Mouse (Mus musculus) R1 (cell line): Measurements from ENCODE around the gene Shank1.

Source experiments
- DNase-seq: peaks from one replicate; pipeline ENCODE4 v3.0.0-alpha.2; 2018; ENCODE audit warnings: low read depth, low spot score

Shank1 gene

DNA sequence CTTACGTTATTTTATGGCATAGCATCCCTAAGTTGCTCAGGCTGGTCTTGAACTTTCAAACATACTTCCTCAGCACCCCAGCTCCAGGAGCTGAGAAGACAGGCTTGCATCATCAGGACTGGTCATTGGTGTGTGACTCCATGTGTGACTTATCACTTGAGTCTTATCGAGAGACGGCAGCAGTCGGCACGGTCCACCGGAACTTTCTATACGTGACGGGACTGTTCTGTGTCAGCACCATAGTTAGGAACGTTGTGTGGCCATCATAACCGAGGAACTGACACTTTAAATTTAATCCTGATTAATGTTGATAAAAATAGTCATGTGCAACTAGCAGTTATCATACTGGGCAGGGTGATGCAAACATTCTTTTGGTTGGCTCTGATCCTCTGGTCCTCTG, 31.1 kb downstream of the Shank1 start:
- no peak for DNase-seq

DNA sequence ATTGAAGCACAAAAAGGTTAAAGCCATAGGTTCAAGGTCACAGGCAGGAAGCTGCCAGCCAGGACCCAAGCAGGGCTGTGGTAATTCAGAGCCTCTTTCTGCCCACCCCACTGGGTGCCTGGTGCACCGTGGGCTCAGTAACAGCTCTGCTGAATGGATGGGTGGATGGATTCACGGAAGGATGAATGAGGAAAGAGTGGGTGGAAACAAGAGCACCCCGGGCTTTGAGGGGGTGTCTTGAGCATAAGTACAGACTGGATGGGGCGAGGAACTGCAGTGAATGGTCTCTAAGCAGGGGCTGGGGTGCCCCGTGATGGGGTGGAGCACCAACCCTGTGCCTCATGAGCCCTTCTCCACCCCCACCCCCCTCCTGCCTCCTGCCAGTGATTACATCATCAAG, 31.7 kb downstream of the Shank1 start:
- DNase-seq = no peak

DNA sequence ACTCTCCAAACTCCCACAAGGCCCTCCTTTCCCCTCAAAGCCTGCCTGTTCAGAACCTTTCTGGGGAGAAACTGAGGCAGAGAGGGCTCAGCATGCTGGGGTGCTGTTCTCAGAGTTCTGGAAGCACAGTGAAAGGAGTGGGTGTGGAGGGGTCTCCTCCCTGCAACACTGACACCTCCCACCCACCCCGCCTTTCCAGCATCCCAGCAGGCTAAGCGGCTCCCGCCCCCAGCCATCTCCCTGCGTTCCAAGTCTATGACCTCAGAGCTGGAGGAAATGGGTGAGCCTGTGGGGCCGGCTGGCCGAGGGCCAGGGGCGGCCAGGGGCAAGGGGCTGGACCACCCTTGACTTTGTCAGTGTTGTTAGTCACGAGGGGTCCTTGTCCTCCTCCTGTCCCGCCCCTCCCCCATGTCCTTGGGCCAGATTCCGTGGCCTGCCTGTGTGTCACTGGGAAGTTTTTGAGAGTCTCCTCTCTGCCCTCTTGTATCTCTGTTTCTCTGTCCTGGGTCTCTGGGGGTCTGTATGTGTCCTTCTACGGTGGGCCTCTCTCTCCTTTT, 33.5 kb downstream of the Shank1 start:
- peak; percentile 54 for DNase-seq

DNA sequence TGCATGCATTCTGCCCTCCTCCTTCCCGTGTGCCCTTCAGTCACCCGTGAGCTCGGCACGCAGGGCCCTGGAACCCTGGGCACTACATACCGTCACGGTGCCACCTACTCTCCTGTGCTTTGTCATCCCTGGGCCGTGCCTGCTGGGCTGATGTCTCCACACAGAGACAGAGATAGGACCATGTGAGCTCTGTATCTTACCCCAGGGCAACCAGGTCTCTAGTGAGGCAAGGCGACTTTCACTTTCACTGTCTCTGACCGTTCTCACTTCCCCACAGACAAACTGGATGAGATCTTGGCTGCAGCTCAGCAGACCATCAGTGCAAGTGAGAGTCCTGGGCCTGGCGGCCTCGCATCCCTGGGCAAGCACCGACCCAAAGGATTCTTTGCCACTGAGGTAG, 34.6 kb downstream of the Shank1 start:
- DNase-seq = no peak

DNA sequence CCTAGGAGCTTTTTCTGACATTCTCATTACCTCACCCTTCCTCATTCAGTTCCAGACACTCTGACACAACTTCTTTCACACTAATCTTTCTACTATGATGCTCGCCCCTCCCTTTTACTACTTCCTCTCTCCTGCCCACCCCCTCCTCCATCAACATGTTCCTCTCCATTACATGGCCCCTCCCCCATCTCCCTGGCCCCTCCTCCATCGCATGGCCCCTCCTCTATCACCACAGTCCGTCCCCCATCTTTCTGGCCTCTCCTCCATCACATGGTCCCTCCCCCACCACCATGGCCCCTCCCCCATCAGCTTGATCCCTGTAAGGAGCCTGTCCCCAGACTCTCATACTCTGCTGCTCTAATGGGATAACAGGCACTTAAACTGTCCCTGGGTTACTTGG, 39.0 kb downstream of the Shank1 start:
- DNase-seq = peak; percentile 91

DNA sequence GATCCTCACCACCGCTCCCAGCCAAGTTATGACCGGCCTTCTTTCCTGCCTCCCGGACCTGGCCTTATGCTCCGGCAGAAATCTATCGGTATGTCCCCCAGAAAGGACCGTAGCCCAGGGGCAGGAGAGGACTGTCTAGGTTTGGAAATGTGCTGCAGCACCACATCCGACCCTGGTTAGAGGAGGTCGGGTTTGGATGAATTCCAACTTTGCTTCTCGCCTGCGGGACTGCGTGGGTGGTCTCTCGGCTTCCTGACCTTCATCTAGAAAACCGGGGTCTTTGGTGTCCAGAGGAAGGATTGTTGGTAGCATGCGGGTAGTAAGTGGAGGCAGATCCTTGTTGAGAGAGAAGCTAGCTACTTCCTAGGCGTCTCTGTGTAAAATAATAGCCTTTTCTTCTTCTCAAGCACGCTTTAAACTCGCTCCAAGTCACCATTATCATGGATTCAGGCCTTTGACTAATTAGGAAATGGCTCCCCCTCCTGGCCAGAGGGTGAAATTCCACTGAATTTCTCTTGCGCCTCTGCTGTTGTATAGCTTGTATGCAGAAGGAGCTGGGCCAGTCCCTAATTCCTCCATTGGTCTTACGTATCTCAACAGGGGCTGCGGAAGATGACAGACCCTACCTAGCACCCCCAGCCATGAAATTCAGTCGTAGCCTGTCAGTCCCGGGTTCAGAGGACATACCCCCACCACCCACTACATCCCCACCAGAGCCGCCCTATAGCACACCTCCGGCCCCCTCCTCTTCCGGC, 41.1 kb downstream of the Shank1 start:
- peak; percentile 94 for DNase-seq

DNA sequence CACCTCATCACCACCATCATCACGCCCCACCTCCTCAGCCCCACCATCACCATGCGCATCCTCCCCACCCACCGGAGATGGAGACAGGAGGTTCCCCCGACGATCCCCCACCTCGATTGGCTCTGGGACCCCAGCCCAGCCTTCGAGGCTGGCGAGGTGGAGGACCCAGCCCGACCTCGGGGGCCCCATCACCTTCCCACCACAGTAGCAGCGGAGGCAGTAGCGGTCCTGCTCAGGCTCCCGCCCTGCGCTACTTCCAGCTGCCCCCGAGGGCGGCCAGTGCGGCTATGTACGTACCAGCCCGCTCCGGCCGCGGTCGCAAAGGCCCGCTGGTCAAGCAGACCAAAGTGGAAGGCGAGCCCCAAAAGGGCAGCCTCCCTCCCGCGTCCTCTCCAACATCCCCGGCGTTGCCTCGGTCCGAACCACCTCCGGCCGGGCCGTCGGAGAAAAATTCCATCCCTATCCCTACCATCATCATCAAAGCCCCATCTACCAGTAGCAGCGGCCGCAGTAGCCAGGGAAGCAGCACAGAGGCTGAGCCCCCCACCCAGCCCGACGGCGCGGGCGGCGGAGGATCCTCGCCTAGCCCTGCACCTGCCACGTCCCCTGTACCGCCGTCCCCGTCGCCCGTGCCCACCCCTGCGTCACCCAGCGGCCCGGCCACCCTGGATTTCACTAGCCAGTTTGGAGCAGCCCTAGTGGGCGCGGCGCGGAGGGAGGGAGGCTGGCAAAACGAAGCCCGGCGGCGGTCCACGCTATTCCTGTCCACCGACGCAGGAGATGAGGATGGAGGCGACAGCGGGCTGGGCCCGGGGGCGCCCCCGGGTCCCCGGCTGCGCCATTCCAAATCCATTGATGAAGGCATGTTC, 42.1 kb downstream of the Shank1 start:
- no peak for DNase-seq

DNA sequence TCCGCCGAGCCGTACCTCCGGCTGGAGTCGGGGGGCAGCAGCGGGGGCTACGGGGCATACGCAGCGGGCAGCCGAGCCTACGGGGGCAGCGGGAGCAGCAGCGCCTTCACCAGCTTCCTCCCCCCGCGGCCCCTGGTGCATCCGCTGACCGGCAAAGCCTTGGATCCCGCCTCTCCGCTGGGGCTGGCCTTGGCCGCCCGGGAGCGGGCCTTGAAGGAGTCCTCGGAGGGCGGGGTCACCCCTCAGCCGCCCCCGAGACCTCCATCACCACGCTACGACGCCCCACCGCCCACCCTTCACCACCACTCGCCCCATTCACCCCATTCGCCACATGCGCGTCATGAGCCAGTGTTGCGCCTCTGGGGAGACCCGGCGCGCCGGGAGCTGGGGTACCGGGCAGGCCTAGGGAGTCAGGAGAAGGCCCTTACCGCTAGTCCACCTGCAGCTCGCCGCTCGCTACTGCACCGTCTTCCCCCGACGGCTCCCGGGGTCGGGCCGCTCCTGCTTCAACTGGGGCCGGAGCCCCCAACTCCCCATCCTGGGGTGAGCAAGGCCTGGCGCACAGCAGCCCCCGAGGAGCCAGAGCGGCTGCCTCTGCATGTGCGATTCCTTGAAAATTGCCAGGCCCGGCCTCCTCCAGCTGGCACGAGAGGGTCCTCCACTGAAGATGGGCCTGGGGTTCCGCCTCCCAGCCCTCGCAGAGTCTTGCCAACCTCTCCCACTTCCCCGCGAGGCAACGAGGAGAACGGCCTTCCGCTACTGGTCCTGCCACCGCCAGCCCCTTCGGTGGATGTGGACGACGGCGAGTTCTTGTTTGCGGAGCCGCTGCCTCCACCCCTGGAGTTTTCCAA, 42.9 kb downstream of the Shank1 start:
- no peak for DNase-seq

DNA sequence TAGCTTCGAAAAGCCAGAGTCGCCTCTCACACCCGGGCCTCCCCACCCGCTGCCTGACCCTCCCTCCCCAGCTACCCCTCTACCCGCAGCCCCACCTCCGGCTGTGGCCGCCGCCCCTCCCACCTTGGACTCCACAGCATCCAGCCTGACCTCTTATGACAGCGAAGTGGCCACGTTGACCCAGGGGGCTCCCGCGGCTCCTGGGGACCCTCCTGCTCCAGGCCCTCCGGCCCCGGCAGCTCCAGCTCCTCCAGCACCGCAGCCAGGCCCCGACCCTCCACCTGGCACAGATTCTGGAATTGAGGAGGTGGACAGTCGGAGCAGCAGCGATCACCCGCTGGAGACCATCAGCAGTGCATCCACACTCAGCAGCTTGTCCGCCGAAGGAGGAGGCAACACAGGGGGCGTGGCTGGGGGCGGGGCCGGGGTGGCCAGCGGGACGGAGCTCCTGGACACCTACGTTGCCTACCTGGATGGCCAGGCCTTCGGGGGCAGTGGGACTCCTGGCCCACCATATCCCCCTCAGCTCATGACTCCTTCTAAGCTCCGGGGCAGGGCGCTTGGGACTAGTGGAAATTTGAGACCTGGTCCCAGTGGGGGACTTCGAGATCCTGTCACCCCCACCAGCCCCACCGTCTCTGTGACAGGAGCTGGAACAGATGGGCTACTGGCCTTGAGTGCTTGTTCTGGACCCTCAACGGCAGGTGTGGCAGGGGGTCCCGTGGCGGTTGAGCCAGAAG, 43.7 kb downstream of the Shank1 start:
- no peak for DNase-seq

DNA sequence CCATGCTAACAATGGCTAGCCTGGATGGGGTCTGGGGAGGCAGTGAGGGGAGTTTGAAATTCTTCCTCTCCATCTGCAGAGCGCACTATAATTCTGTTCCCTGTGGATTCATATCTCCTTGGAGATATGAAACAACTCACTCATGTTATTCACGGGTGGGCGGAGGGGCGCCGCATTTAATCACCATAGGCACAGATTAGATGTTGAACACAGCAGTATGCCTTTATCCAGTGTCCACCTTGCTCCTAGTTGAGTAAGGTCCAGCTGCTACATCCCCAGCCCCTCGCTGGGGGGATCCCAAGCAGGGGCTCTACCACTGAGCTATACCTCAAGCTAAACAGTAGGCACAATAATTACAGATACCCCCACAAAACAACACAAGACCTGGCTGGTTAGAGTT, 45.4 kb downstream of the Shank1 start:
- DNase-seq = no peak

DNA sequence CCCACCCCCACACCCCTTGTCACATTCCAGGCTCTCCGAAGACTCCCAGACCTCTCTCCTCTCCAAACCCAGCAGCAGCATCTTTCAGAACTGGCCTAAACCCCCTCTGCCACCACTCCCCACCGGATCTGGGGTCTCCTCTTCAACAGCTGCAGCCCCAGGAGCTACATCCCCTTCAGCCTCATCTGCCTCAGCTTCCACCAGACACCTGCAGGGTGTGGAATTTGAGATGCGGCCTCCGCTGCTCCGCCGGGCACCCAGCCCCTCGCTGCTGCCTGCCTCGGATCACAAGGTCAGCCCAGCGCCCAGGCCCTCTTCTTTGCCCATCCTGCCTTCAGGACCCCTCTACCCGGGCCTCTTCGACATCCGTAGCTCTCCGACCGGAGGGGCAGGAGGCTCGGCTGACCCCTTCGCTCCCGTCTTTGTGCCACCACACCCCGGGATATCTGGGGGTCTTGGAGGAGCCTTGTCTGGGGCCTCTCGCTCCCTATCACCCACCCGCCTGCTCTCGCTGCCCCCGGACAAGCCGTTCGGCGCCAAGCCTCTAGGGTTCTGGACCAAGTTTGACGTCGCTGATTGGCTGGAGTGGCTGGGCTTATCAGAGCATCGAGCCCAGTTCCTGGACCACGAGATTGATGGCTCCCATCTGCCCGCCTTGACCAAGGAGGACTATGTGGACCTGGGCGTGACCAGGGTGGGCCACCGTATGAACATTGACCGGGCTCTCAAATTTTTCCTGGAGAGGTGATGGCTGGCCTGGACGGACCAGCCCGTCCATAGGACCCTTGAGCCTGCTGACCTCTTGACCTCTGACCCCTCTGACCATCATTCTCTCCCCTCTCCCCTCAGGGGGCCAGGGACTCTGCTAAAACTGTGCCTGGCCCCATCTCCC, 46.8 kb downstream of the Shank1 start:
- DNase-seq = peak; percentile 80

DNA sequence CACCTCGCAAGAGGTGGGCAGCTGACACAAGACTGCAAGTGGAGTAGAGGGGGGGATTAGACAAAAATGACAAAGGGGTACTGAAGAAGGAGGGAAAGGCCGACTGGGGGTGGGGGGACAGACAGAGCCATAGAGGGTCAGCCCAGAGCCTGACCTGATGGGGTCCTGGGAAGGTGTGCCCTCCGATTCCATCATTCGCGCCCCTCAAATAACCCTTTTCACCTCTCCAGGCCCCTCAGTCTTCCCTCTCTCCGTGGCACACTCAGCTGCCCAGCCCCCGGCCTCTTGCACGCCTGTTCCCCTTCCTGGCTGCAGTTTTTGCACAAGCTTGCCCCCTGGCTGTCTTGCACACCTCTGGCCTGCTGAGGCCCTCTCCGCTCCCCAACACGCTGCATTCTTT, 47.5 kb downstream of the Shank1 start:
- no peak for DNase-seq

DNA sequence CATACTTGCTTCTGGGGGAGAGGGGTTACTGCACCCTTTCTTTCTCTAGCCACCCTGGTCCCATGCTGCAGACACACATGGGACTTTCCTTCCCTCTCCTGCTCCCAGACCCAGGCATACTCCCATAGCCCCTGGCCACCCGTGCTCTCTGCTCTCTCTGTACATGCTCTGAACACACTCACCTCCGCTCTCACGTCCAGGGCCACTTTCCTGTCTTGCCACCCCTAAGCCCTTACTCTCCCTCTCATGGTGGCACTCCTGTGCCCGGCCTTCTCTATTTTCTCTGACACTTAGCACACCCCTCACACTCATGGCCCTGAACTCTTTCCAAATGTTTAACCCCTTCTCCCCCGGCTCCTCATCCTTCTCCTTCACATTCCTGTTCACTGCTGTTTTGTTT, 48.0 kb downstream of the Shank1 start:
- DNase-seq = no peak

DNA sequence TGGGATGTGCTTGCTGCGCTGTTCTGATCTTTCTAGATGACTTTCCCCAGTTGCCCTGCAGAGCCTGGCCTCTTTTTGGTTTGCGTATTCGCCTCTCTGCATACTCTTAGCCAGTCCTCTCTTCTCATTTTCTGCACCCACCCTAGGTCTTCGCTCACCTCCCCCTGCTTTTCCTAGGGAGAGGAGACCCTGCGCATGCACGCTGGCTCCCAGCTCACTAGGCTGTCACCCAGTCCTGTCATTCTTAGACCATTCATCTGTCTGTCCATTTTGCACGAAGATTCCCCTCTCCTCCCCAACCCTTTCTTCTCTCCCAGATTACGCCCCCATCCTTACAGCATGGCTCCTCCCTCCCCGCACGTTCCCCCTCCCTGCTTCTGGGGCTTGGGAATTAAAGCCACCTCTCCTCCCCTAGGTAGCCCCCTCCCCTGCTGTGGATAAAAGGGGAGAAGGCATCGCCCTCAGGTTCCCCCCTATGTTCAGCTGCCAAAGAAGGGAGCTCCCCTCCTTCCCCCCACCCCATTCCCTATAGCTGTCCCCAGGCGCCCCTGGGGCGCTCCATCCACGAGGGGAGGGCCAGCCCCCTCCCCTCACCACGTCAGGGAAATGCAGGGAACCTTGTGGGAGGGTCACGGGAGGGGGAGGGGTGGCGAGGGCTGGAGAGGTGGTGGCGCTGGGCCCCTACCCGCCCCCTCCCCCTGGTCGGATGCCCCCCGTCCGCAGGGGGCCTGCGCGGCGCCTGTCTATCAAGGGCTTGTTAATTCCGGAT, 49.0 kb downstream of the Shank1 start:
- peak; percentile 70 for DNase-seq

DNA sequence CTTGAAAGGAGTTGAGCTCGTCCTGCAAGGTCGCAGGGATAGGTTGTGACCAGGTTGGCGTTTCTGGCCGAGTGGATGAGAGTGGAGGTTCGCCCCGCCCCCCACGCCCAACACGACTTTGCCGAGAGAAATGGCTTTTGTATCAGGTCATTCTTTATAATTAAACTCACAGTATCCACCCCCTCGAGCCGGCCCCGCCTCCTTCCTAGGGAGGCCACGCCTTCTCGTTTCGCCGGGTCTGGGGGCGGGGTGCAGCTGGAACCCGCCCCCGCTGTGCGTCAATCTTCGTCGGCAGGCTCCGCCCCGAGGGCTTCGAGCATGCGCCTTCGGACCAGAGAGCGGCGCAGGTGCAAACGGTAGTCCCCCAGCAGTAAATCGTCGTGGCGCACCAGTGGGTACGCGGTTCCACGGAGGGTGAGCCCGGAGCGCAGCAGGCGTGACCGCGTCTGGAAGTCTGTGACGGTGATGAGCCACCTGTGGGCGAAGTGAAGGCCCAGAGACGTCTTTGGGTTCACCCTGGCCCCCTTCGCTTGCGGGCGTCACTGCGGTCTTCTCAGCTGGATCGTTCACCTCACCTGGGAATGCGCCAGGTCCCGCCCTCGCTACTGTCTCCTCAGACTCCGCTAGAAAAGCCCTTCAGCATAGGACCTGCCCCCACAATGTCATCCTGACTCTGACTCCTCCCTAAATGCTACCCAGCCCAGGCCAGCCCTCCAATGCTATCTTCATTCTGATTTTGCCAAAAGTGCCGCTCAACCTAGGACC, 50.0 kb downstream of the Shank1 start:
- peak; percentile 95 for DNase-seq

DNA sequence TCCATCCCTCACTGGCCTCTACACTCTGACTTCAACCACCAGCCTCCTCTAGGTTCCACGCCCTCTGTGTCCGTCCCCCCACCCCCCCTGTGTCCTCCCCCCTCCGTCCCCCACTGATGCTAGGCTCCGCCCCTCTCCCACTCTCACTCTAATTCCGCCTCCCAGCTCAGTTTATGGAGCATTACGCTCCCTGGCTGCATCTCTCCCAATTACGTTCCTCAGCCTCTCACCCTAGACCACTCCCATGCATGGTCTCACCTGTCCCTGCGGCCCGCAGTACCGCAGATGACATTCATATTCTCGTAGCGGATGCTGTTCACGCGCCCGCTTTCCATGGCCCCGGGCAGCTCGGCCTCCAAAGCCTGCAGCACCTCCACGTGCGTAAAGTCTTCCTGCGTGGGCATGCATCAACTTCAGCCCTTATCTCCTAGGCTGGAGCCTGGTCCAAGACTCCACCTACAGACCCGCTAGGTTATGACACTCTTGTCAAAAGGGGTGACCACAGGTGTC, 50.8 kb downstream of the Shank1 start:
- DNase-seq = peak; percentile 50

DNA sequence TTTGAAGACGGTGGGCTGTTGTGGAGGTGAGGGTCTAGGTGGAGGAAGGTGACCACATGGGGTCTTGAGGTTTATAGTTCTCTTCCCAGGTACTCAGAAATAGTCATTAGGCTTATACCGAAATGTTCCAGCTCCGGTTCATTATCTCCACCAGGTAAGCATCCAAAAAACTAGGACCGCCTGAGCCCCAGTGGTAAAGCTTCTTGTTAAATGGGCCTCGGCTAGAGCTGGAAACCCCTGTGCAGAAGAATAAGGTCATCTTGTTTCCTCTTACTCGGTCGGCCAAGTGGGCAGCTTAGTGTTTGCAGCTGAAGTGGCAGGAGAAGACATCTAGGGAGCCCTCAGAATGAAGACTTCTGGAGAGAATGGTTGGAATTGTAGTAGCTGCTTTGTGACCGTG, 62.6 kb downstream of the Shank1 start:
- no peak for DNase-seq

DNA sequence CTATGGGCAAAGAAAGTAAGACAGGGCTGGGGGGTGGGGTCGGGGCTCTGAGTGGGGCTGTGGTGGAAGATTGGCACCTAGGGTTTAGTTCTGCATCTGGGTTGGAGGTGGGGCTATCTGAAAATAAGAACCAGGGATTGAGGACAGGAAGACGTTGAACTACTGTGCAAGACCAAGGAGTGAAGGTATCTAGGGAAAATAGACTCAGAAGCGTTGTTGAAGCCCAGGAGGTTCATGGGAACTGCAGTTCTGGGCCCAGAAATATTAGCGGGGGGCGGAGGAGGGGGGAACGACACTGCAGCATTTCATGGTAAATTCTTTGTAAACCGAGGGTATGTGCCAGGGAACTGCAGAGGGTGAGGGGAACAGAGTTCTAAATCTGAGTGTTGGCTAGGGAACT, 63.4 kb downstream of the Shank1 start:
- no peak for DNase-seq
